Mouse (Mus musculus): ENCODE results near the gene Scn2a. TPM values are rescaled to one million over a fixed set of nuclear protein-coding genes. Genes with fewer than 3 reads are reported as not detected.

Gene Scn2a
- polyA plus RNA-seq, 1 experiment from 2014 or later = 5.1 TPM

Other genes with a start within 250 kb of the Scn2a start
- 1.9 and 3.4 TPM in 2 replicates for gene Scn3a, start 53.1 kb upstream of the Scn2a start, polyA plus RNA-seq (2014; fragmentation: Nextera tagmentation; extraction: Ambion mirVana)
- 3.9 and 4.2 TPM in 2 replicates for gene Csrnp3, start 225.0 kb downstream of the Scn2a start, polyA plus RNA-seq (2014; fragmentation: Nextera tagmentation; extraction: Ambion mirVana)